In the genomic region with DNA sequence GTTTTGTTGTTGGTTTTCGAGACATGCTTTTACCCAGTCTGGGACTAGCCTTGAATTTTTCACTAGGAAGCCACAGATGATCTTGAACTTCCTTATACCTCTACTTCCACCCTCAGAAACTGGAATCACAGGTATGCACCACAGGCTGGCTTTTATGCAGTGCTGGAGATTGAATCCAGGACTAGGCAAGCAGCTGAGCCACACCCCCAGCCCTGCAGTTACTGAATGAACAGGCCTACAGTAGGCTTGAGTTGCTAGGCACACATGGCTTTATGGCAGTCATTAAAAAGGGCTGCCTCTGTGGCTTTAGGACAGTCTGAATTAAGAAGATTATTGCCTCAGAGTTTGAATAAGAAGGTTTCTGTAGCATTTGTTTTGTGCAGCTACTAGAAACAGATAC, we compare ENCODE assay signal across 19 mouse cellular contexts. TPM values are rescaled to one million over a fixed set of nuclear protein-coding genes. Genes with fewer than 3 reads are reported as not detected.
"Had no signal": no experiment of that assay in that cellular context is flagged by ENCODE, and none has a peak within 500 bp of the region (broad histone marks: within the 10 kb centered on the region; RNA-seq: fewer than 3 reads in every experiment).

No protein-coding gene starts in this region.

- H3K36me3 ChIP-seq: hindbrain, embryonic 15.5 days; liver, embryonic 15.5 days; midbrain, embryonic 10.5 days; midbrain, embryonic 15.5 days had no signal

- DNase-seq: kidney, postnatal 36 days; left cerebral cortex, postnatal 4 days; lung, adult 2 months; lung, postnatal 4 days; right cerebral cortex, adult 18-20 months; right cerebral cortex, postnatal 25 days; thymus, postnatal 14 days had no signal

- H3K27me3 ChIP-seq: hindbrain, embryonic 15.5 days; liver, embryonic 15.5 days; midbrain, embryonic 15.5 days had no signal

- H3K9me3 ChIP-seq: hindbrain, embryonic 15.5 days; liver, embryonic 15.5 days; midbrain, embryonic 10.5 days; midbrain, embryonic 15.5 days had no signal

- ATAC-seq: lung, postnatal 0 days; midbrain, embryonic 15.5 days had no signal

- H3K27ac ChIP-seq: hindbrain, embryonic 15.5 days; layer of hippocampus, adult 2 months; liver, embryonic 15.5 days; midbrain, embryonic 10.5 days; midbrain, embryonic 15.5 days; stomach, postnatal 0 days had no signal

- H3K9ac ChIP-seq: hindbrain, embryonic 15.5 days; liver, embryonic 15.5 days; midbrain, embryonic 15.5 days had no signal

- H3K4me1 ChIP-seq: hindbrain, embryonic 15.5 days; liver, embryonic 15.5 days; midbrain, embryonic 10.5 days; midbrain, embryonic 15.5 days had no signal

- H3K4me3 ChIP-seq: hindbrain, embryonic 15.5 days; layer of hippocampus, adult 2 months; liver, embryonic 15.5 days; midbrain, embryonic 10.5 days; midbrain, embryonic 15.5 days had no signal

- H3K4me2 ChIP-seq: hindbrain, embryonic 15.5 days; liver, embryonic 11.5 days; liver, embryonic 15.5 days; midbrain, embryonic 15.5 days had no signal

RNA-seq across cellular contexts. Expression of a gene that starts 7.3 kb away (rescaled TPM):
- total RNA-seq: left cerebral cortex, postnatal 10 days; megakaryocyte, adult 5-6 weeks had no signal
- polyA plus RNA-seq: kidney, embryonic 16.5 days; liver, embryonic 15.5 days; small intestine, adult 2 months; stomach, postnatal 0 days had no signal
